Mouse (Mus musculus) liver, embryonic 15.5 days (tissue): ENCODE measurements around the gene Sqor. TPM values are rescaled to one million over a fixed set of nuclear protein-coding genes. Genes with fewer than 3 reads are reported as not detected.

Experiments used
- ATAC-seq: fragments of 200-750 bp; cut with Nextera tagmentation; 2 replicates; pipeline ENCODE4 v1.8.0; 2017; ENCODE audit warnings: moderate number of reproducible peaks, mild to moderate bottlenecking, moderate library complexity; ENCODE audit not compliant: insufficient read depth
- H3K27ac ChIP-seq: fragments of 300-500 bp; sonication (generic); replicated peaks from 2 replicates; pipeline ENCODE4 v1.5.1; 2015; ENCODE audit warnings: mild to moderate bottlenecking, inconsistent platforms
- H3K27me3 ChIP-seq: fragments of 300-500 bp; sonication (generic); 2 replicates; pipeline ENCODE4 v1.6.1; 2015; ENCODE audit warnings: mild to moderate bottlenecking, inconsistent platforms
- H3K36me3 ChIP-seq: fragments of 300-500 bp; sonication (generic); replicated peaks from 2 replicates; pipeline ENCODE4 v1.6.1; 2015; ENCODE audit warnings: moderate library complexity, mild to moderate bottlenecking, inconsistent platforms
- H3K4me1 ChIP-seq: fragments of 300-500 bp; sonication (generic); replicated peaks from 2 replicates; pipeline ENCODE4 v1.6.1; 2015; ENCODE audit warnings: inconsistent platforms
- H3K4me2 ChIP-seq: fragments of 300-500 bp; sonication (generic); 2 replicates; pipeline ENCODE4 v1.6.1; 2015; ENCODE audit warnings: moderate library complexity, mild to moderate bottlenecking, inconsistent platforms
- H3K4me3 ChIP-seq: fragments of 300-500 bp; sonication (generic); replicated peaks from 2 replicates; pipeline ENCODE4 v1.5.1; 2015; ENCODE audit warnings: mild to moderate bottlenecking, inconsistent platforms
- H3K9ac ChIP-seq: fragments of 300-500 bp; sonication (generic); 2 replicates; pipeline ENCODE4 v1.6.1; 2015; ENCODE audit warnings: moderate library complexity, mild to moderate bottlenecking, inconsistent platforms
- H3K9me3 ChIP-seq: fragments of 300-500 bp; sonication (generic); replicated peaks from 2 replicates; pipeline ENCODE4 v1.6.1; 2016; ENCODE audit warnings: inconsistent platforms
- WGBS: fragments of 180-500 bp; shearing (Covaris S2); methylation state at CpG from one replicate; pipeline ENCODE4 v1.1.7; 2015; ENCODE audit warnings: mixed read lengths; ENCODE audit not compliant: insufficient replicate concordance; 5-methylcytosine and 5-hydroxymethylcytosine counted together
- polyA plus RNA-seq: library from polyadenylated mRNA; unstranded; fragments of >200 nt; fragmentation: Nextera tagmentation; extraction: Ambion mirVana; gene quantifications from 2 replicates; pipeline ENCODE4 v1.2.1, GENCODE M21; 2015

The Sqor gene
- polyA plus RNA-seq, 1 experiment from 2014 or later, result 7.3 TPM

DNA sequence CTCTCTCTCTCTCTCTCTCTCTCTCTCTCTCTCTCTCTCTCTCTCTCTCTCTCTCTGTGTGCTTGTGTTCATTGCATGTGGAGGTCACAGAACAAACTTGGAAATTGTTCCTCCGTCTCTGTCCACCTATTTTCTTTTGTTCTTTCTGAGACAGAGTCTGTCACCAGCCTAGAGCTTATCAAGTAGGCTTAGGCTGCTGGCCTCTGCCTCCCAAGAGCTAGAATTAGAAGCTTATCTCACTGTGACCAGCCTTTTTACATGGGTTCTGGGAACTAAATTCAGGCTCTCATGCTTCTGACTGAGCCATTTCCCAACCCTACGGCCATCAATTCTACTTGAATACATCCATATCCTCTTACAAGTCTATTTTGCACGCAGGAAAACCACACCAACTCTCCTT lies 90.3 kb downstream of the Sqor start:
- Histone ChIP-seq H3K9ac (no peak overlapping the region), H3K36me3 (no peaks in the 10 kb centered on the region), H3K9me3 (no peaks in the 10 kb centered on the region), H3K4me1 (no peaks in the 10 kb centered on the region), H3K27ac (no peak overlapping the region), H3K4me2 (no peak overlapping the region), H3K27me3 (no peaks in the 10 kb centered on the region), H3K4me3 (no peak overlapping the region)
- ATAC-seq, result no peak
- 53% methylated on average over 3 of the region's 3 CpGs for WGBS

Other genes starting within 250 kb of the Sqor start
- gene Gatm, start 153.9 kb upstream of the Sqor start, polyA plus RNA-seq, result 29.4 and 31.9 TPM in 2 replicates
- gene AA467197, start 128.3 kb upstream of the Sqor start, polyA plus RNA-seq, result 1.3 and 2.1 TPM in 2 replicates
- 1.1 TPM in 2 replicates for gene Slc30a4, start 62.6 kb upstream of the Sqor start, polyA plus RNA-seq
- 15.4 and 17.0 TPM in 2 replicates for gene Bloc1s6, start 26.7 kb upstream of the Sqor start, polyA plus RNA-seq